9 mouse cellular contexts compared by ENCODE assay signal in the genomic region with DNA sequence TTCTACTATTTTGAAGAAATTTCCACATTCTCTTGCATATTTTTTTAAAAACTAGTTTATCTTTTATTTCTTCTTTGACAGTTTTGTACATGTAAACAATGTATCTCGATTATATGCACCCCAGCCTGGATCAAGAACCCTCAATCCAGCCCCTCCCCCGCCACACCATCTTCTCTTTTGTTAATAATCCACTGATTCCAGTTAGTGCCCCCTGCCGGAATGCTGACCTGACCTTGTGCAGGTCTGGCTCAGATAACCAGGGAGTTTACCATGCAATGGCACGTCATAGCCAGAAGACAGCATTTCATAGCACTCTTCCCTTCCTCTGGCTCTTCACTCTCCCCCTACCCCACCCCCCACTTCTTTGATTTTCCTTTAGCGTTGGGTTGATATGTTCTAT. TPM values are rescaled to one million over a fixed set of nuclear protein-coding genes. Genes with fewer than 3 reads are reported as not detected.
DNase-seq lines count a peak whose midpoint lies in the region; ATAC-seq lines count a peak whose summit lies in the region.
"Had no signal": no experiment of that assay in that cellular context is flagged by ENCODE, and none has a peak within 500 bp of the region (broad histone marks: within the 10 kb centered on the region; RNA-seq: fewer than 3 reads in every experiment).

No protein-coding gene starts in this region.

- H3K9me3 ChIP-seq in hindbrain, embryonic 16.5 days (ENCODE audit: control insufficient read depth, low read length), result no peaks in the 10 kb centered on the region
- no peaks in the 10 kb centered on the region for H3K9me3 ChIP-seq in liver, embryonic 12.5 days (replicated peaks)
- H3K9me3 ChIP-seq in neural tube, embryonic 15.5 days (replicated peaks), result no peaks in the 10 kb centered on the region

- H3K4me1 ChIP-seq in brown adipose tissue, adult 24 weeks (ENCODE audit: control insufficient read depth, insufficient read depth, insufficient read length, low read length), result no peaks in the 10 kb centered on the region
- no peaks in the 10 kb centered on the region; the same call in 1 of the 2 replicates for H3K4me1 ChIP-seq in hindbrain, embryonic 16.5 days (ENCODE audit: control insufficient read depth, insufficient read depth, low read depth, low read length)
- peaks cover 9% of the 10 kb centered on the region for H3K4me1 ChIP-seq in liver, embryonic 12.5 days
- peaks cover 8% of the 10 kb centered on the region for H3K4me1 ChIP-seq in neural tube, embryonic 15.5 days

- H3K27me3 ChIP-seq in hindbrain, embryonic 16.5 days (replicated peaks; ENCODE audit: control insufficient read depth, insufficient read depth, low read length), result no peaks in the 10 kb centered on the region
- H3K27me3 ChIP-seq in liver, embryonic 12.5 days (replicated peaks), result no peaks in the 10 kb centered on the region
- no peaks in the 10 kb centered on the region for H3K27me3 ChIP-seq in neural tube, embryonic 15.5 days (replicated peaks)

- H3K4me3 ChIP-seq in brown adipose tissue, adult 24 weeks (ENCODE audit: insufficient read depth, low read depth, low read length), result peak overlapping the region; percentile 69; the same call in 1 of the 2 replicates
- peak overlapping the region; percentile 47 for H3K4me3 ChIP-seq in hindbrain, embryonic 16.5 days (ENCODE audit: low read length)
- peak overlapping the region; percentile 47; the same call in 1 of the 2 replicates for H3K4me3 ChIP-seq in liver, embryonic 12.5 days
- H3K4me3 ChIP-seq in neural tube, embryonic 15.5 days (replicated peaks), result peak overlapping the region; percentile 44

- no peak for ATAC-seq in hindbrain, embryonic 16.5 days
- ATAC-seq in liver, embryonic 12.5 days, result peak; percentile 40; the same call in 1 of the 2 replicates
- ATAC-seq in neural tube, embryonic 15.5 days (ENCODE audit: low FRiP score), result no peak
- no peak for ATAC-seq in inflammation-experienced regulatory T-cells, adult 6 months

- WGBS in hindbrain, embryonic 16.5 days, result 27% methylated on average over 5 of the region's 5 CpGs
- 29% methylated on average over 5 of the region's 5 CpGs for WGBS in liver, embryonic 12.5 days (ENCODE audit: insufficient replicate concordance)
- WGBS in neural tube, embryonic 15.5 days, result 35% methylated on average over 5 of the region's 5 CpGs

- H3K9ac ChIP-seq in hindbrain, embryonic 16.5 days (ENCODE audit: low read depth, low read length), result no peak overlapping the region
- no peak overlapping the region for H3K9ac ChIP-seq in liver, embryonic 12.5 days
- no peak overlapping the region for H3K9ac ChIP-seq in neural tube, embryonic 15.5 days (replicated peaks)

- H3K27ac ChIP-seq in brown adipose tissue, adult 24 weeks (replicated peaks; ENCODE audit: low read depth, low read length), result no peak overlapping the region
- H3K27ac ChIP-seq in hindbrain, embryonic 16.5 days (ENCODE audit: low read depth, low read length), result no peak overlapping the region
- no peak overlapping the region for H3K27ac ChIP-seq in liver, embryonic 12.5 days
- no peak overlapping the region for H3K27ac ChIP-seq in neural tube, embryonic 15.5 days (replicated peaks)

- no peaks in the 10 kb centered on the region for H3K36me3 ChIP-seq in hindbrain, embryonic 16.5 days (ENCODE audit: control insufficient read depth, insufficient read depth, low read length)
- no peaks in the 10 kb centered on the region for H3K36me3 ChIP-seq in liver, embryonic 12.5 days
- H3K36me3 ChIP-seq in neural tube, embryonic 15.5 days, result no peaks in the 10 kb centered on the region

- DNase-seq in adrenal gland, adult 2 months, result peak; percentile 18
- DNase-seq in adrenal gland, adult 18-20 months (ENCODE audit: low spot score in 2 of 2), result no peak
- DNase-seq in cerebellum, postnatal 36 days, result no peak

- H3K4me2 ChIP-seq in hindbrain, embryonic 16.5 days (ENCODE audit: low read length), result peak overlapping the region; percentile 87
- peak overlapping the region; percentile 70 for H3K4me2 ChIP-seq in liver, embryonic 12.5 days
- peak overlapping the region; percentile 79 for H3K4me2 ChIP-seq in neural tube, embryonic 15.5 days

RNA-seq across cellular contexts. Expression of a gene that starts 0.6 kb away (rescaled TPM):
- under 1 TPM; 0.24 to 0.37 TPM for total RNA-seq in adrenal gland, adult 2 months (2021)
- 0.04 and 0.08 TPM in 2 replicates for polyA plus RNA-seq in adrenal gland, adult 2 months (2012; rRNA removed)
- total RNA-seq in adrenal gland, adult 18-20 months (2021), result not detected
- 2.8 TPM in 1 of 2 replicates, not detected in the other for polyA plus RNA-seq in brown adipose tissue, adult 24 weeks (2012; ENCODE audit: insufficient read depth, insufficient read length, missing spikeins)
- polyA plus RNA-seq in hindbrain, embryonic 16.5 days (2015; fragmentation: Nextera tagmentation; extraction: Ambion mirVana), result 0.29 and 0.34 TPM in 2 replicates
- not detected in 2 replicates for polyA plus RNA-seq in liver, embryonic 12.5 days (2016; fragmentation: Nextera tagmentation; extraction: Ambion mirVana)
- polyA plus RNA-seq in neural tube, embryonic 15.5 days (2015; fragmentation: Nextera tagmentation; extraction: Ambion mirVana), result 0.22 and 0.26 TPM in 2 replicates
- not detected for polyA plus RNA-seq in inflammation-experienced regulatory T-cells, adult 6 months (2017; shearing (Covaris generic))
- polyA plus RNA-seq: erythroblast, embryonic 14.5 days had no signal

RNA-seq across cellular contexts. Expression of a gene that starts 9.1 kb away (rescaled TPM):
- 10 to 100 TPM; 10.8 to 18.9 TPM for total RNA-seq in adrenal gland, adult 2 months (2021)
- 10.0 and 21.1 TPM in 2 replicates for polyA plus RNA-seq in adrenal gland, adult 2 months (2012; rRNA removed)
- 1 to 10 TPM; 7.3 to 9.5 TPM for total RNA-seq in adrenal gland, adult 18-20 months (2021)
- 8.3 and 15.5 TPM in 2 replicates for polyA plus RNA-seq in brown adipose tissue, adult 24 weeks (2012; ENCODE audit: insufficient read depth, insufficient read length, missing spikeins)
- polyA plus RNA-seq in hindbrain, embryonic 16.5 days (2015; fragmentation: Nextera tagmentation; extraction: Ambion mirVana), result 0.76 and 0.92 TPM in 2 replicates
- not detected in 2 replicates for polyA plus RNA-seq in liver, embryonic 12.5 days (2016; fragmentation: Nextera tagmentation; extraction: Ambion mirVana)
- 0.84 and 0.89 TPM in 2 replicates for polyA plus RNA-seq in neural tube, embryonic 15.5 days (2015; fragmentation: Nextera tagmentation; extraction: Ambion mirVana)
- not detected for polyA plus RNA-seq in inflammation-experienced regulatory T-cells, adult 6 months (2017; shearing (Covaris generic))
- polyA plus RNA-seq: erythroblast, embryonic 14.5 days had no signal
